Mouse (Mus musculus) ES-Bruce4 (cell line): ENCODE measurements around the gene Il22ra2.

ENCODE experiments used
- CTCF ChIP-seq: IDR thresholded peaks from one replicate; pipeline ENCODE4 v1.8.1; 2011; ENCODE audit warnings: low read depth, low read length
- EP300 ChIP-seq: IDR thresholded peaks from 2 replicates; pipeline ENCODE4 v1.6.1; 2011; ENCODE audit warnings: low read depth, low read length; ENCODE audit not compliant: insufficient read depth

GRCm38 (mm10) chr10:19585860-19586259 lies 35.9 kb upstream of the Il22ra2 start:
- no peak for TF ChIP-seq EP300
- no peak for TF ChIP-seq CTCF
